In the genomic region with DNA sequence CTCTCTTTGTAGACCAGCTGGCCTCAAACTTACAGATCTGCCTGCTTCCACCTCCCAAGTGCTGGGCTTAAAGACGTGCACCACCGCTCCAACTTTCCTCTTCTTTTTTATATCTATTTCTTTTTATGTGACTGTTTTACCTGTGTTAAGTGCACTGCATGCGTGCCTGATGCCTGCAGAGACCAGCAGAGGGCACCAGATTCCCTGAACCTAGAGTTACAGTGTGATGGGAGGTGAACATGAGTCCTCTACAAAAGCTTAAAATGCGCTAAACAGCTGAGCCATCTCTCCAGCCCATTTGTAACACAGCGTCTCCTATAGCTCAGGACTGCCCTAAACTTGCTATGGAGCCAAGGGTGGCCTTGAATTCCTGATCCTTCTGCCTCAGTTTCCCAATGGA, we compare ENCODE assay signal across 9 mouse cellular contexts. TPM values are rescaled to one million over a fixed set of nuclear protein-coding genes. Genes with fewer than 3 reads are reported as not detected.
DNase-seq lines count a peak whose midpoint lies in the region; ATAC-seq and TF ChIP-seq lines count a peak whose summit lies in the region.
"Had no signal": no experiment of that assay in that cellular context is flagged by ENCODE, and none has a peak within 500 bp of the region (broad histone marks: within the 10 kb centered on the region; RNA-seq: fewer than 3 reads in every experiment).

No protein-coding gene starts in this region.

- no peak overlapping the region for H3K4me2 ChIP-seq in midbrain, embryonic 14.5 days (ENCODE audit: low read length)
- no peak overlapping the region for H3K4me2 ChIP-seq in midbrain, embryonic 15.5 days
- H3K4me2 ChIP-seq: neural tube, embryonic 12.5 days had no signal

- H3K79me2 ChIP-seq in liver, adult 2 months (ENCODE audit: control insufficient read depth, insufficient read depth, low read length) = no peaks in the 10 kb centered on the region

- H3K4me1 ChIP-seq in midbrain, embryonic 14.5 days (ENCODE audit: control insufficient read depth, insufficient read depth, low read length) = no peaks in the 10 kb centered on the region
- no peaks in the 10 kb centered on the region for H3K4me1 ChIP-seq in midbrain, embryonic 15.5 days
- no peaks in the 10 kb centered on the region for H3K4me1 ChIP-seq in liver, adult 2 months (ENCODE audit: control insufficient read depth, insufficient read depth, low read length)
- H3K4me1 ChIP-seq in thymus, adult 2 months (replicated peaks; ENCODE audit: control insufficient read depth, insufficient read depth, low read length) = no peaks in the 10 kb centered on the region
- H3K4me1 ChIP-seq: neural tube, embryonic 12.5 days had no signal

- 0 out of 2 replicates have a peak, but pooled peaks cover 3% of the 10 kb centered on the region for H3K36me3 ChIP-seq in midbrain, embryonic 14.5 days (ENCODE audit: control insufficient read depth, insufficient read depth, low read length)
- no peaks in the 10 kb centered on the region; the same call in 1 of the 2 replicates for H3K36me3 ChIP-seq in midbrain, embryonic 15.5 days (replicated peaks)
- H3K36me3 ChIP-seq in liver, adult 2 months (ENCODE audit: control insufficient read depth, insufficient read depth, low read length) = no peaks in the 10 kb centered on the region
- H3K36me3 ChIP-seq in thymus, adult 2 months (ENCODE audit: control insufficient read depth, insufficient read depth, low read length) = no peaks in the 10 kb centered on the region
- H3K36me3 ChIP-seq: neural tube, embryonic 12.5 days had no signal

- peaks cover 4% of the 10 kb centered on the region; the same call in 1 of the 2 replicates for H3K9me3 ChIP-seq in midbrain, embryonic 14.5 days (ENCODE audit: control insufficient read depth, low read length)
- no peaks in the 10 kb centered on the region for H3K9me3 ChIP-seq in midbrain, embryonic 15.5 days
- H3K9me3 ChIP-seq: neural tube, embryonic 12.5 days had no signal

- TF ChIP-seq CTCF in liver, adult 2 months (IDR thresholded peaks at IDR 0.05; ENCODE audit: low read depth, low read length) = peak; percentile 86
- TF ChIP-seq CTCF in thymus, adult 2 months (IDR thresholded peaks at IDR 0.05; ENCODE audit: borderline replicate concordance, control insufficient read depth, extremely low read depth, insufficient read depth, low read length, poor library complexity) = no peak

- no peak for TF ChIP-seq POLR2A in liver, adult 2 months (IDR thresholded peaks at IDR 0.05; ENCODE audit: extremely low read depth, insufficient read depth, low read length)
- TF ChIP-seq POLR2A in thymus, adult 2 months (IDR thresholded peaks at IDR 0.05; ENCODE audit: control insufficient read depth, extremely low read depth, insufficient read depth, low read length, poor library complexity) = no peak

- 58% methylated on average over 5 of the region's 5 CpGs for WGBS in midbrain, embryonic 14.5 days
- WGBS in midbrain, embryonic 15.5 days = 52% methylated on average over 5 of the region's 5 CpGs
- 63% methylated on average over 5 of the region's 5 CpGs for WGBS in liver, adult 2 months
- WGBS in thymus, adult 2 months = 72% methylated on average over 5 of the region's 5 CpGs

- no peak for ATAC-seq in cerebellum, adult (ENCODE audit: insufficient number of reproducible peaks, low FRiP score, low TSS enrichment)
- ATAC-seq in midbrain, embryonic 14.5 days (ENCODE audit: low FRiP score, low TSS enrichment) = no peak
- no peak for ATAC-seq in midbrain, embryonic 15.5 days (replicated peaks)

- H3K27ac ChIP-seq in midbrain, embryonic 14.5 days (replicated peaks; ENCODE audit: low read depth, low read length) = no peak overlapping the region
- no peak overlapping the region for H3K27ac ChIP-seq in midbrain, embryonic 15.5 days
- H3K27ac ChIP-seq in liver, adult 2 months (replicated peaks; ENCODE audit: insufficient read depth, low read depth, low read length) = no peak overlapping the region
- no peak overlapping the region for H3K27ac ChIP-seq in thymus, adult 2 months (ENCODE audit: control insufficient read depth, insufficient read depth, low read length)
- H3K27ac ChIP-seq: neural tube, embryonic 12.5 days had no signal

- DNase-seq in cerebellum, adult 18-20 months = peak; percentile 29 to 36
- DNase-seq in midbrain, embryonic 14.5 days = peak; percentile 45
- DNase-seq in liver, adult 2 months (ENCODE audit: extremely low read depth, low read depth, low spot score) = peak; percentile 51
- DNase-seq in thymus, adult 2 months = peak; percentile 39
- no peak for DNase-seq in right cerebral cortex, postnatal 10 days (ENCODE audit: low spot score in 2 of 2)
- DNase-seq in ovary, postnatal 10 days (ENCODE audit: low spot score) = no peak

- H3K4me3 ChIP-seq in midbrain, embryonic 14.5 days (replicated peaks; ENCODE audit: low read depth, low read length) = no peak overlapping the region
- H3K4me3 ChIP-seq in midbrain, embryonic 15.5 days = no peak overlapping the region
- no peak overlapping the region for H3K4me3 ChIP-seq in liver, adult 2 months (ENCODE audit: insufficient read depth, low read depth, low read length)
- H3K4me3 ChIP-seq in thymus, adult 2 months (ENCODE audit: control insufficient read depth, insufficient read depth, low read length) = no peak overlapping the region
- H3K4me3 ChIP-seq: neural tube, embryonic 12.5 days had no signal

- peaks cover 17% of the 10 kb centered on the region; the same call in 1 of the 2 replicates for H3K27me3 ChIP-seq in midbrain, embryonic 14.5 days (ENCODE audit: control insufficient read depth, insufficient read depth, low read length)
- peaks cover 13% of the 10 kb centered on the region for H3K27me3 ChIP-seq in midbrain, embryonic 15.5 days (replicated peaks)
- peaks cover 10% of the 10 kb centered on the region; the same call in 1 of the 2 replicates for H3K27me3 ChIP-seq in liver, adult 2 months (ENCODE audit: control insufficient read depth, insufficient read depth, low read length)
- peaks cover 3% of the 10 kb centered on the region; the same call in 1 of the 2 replicates for H3K27me3 ChIP-seq in thymus, adult 2 months (ENCODE audit: control insufficient read depth, insufficient read depth, low read length)

- no peak overlapping the region for H3K9ac ChIP-seq in midbrain, embryonic 14.5 days (replicated peaks; ENCODE audit: low read length)
- no peak overlapping the region for H3K9ac ChIP-seq in midbrain, embryonic 15.5 days
- no peak overlapping the region for H3K9ac ChIP-seq in liver, adult 2 months (ENCODE audit: low read depth, low read length)
- H3K9ac ChIP-seq: neural tube, embryonic 12.5 days had no signal

RNA-seq across cellular contexts. Expression of a gene that starts 9.9 kb away (rescaled TPM):
- polyA plus RNA-seq in midbrain, embryonic 14.5 days (2014; fragmentation: Nextera tagmentation; extraction: Ambion mirVana) = 4.1 and 4.7 TPM in 2 replicates
- polyA plus RNA-seq in midbrain, embryonic 15.5 days (2015; fragmentation: Nextera tagmentation; extraction: Ambion mirVana) = 4.0 and 4.4 TPM in 2 replicates
- under 0.01 TPM in 1 of 2 replicates, not detected in the other for total RNA-seq in liver, adult 2 months (2014; rRNA removed)
- 0.06 TPM in 1 of 2 replicates, not detected in the other for polyA plus RNA-seq in liver, adult 2 months (2012; rRNA removed)
- polyA plus RNA-seq in thymus, adult 2 months (2012; rRNA removed) = 0.13 TPM in 2 replicates

RNA-seq across cellular contexts. Expression of a gene that starts 10.2 kb away (rescaled TPM):
- polyA plus RNA-seq in midbrain, embryonic 14.5 days (2014; fragmentation: Nextera tagmentation; extraction: Ambion mirVana) = 8.9 and 17.3 TPM in 2 replicates
- 17.9 and 19.5 TPM in 2 replicates for polyA plus RNA-seq in midbrain, embryonic 15.5 days (2015; fragmentation: Nextera tagmentation; extraction: Ambion mirVana)
- total RNA-seq in liver, adult 2 months (2014; rRNA removed) = 142 and 148 TPM in 2 replicates
- polyA plus RNA-seq in liver, adult 2 months (2012; rRNA removed) = 268 and 304 TPM in 2 replicates
- polyA plus RNA-seq in thymus, adult 2 months (2012; rRNA removed) = 40.9 and 50.8 TPM in 2 replicates

RNA-seq across cellular contexts. Expression of a gene that starts 36.0 kb away (rescaled TPM):
- 6.6 and 9.8 TPM in 2 replicates for polyA plus RNA-seq in midbrain, embryonic 14.5 days (2014; fragmentation: Nextera tagmentation; extraction: Ambion mirVana)
- 7.9 and 9.9 TPM in 2 replicates for polyA plus RNA-seq in midbrain, embryonic 15.5 days (2015; fragmentation: Nextera tagmentation; extraction: Ambion mirVana)
- 3.5 and 4.6 TPM in 2 replicates for total RNA-seq in liver, adult 2 months (2014; rRNA removed)
- 6.9 and 8.3 TPM in 2 replicates for polyA plus RNA-seq in liver, adult 2 months (2012; rRNA removed)
- polyA plus RNA-seq in thymus, adult 2 months (2012; rRNA removed) = 25.8 and 26.7 TPM in 2 replicates

RNA-seq across cellular contexts. Expression of a gene that starts 49.2 kb away (rescaled TPM):
- 6.0 and 7.5 TPM in 2 replicates for polyA plus RNA-seq in midbrain, embryonic 14.5 days (2014; fragmentation: Nextera tagmentation; extraction: Ambion mirVana)
- 8.3 and 9.2 TPM in 2 replicates for polyA plus RNA-seq in midbrain, embryonic 15.5 days (2015; fragmentation: Nextera tagmentation; extraction: Ambion mirVana)
- total RNA-seq in liver, adult 2 months (2014; rRNA removed) = 7.7 and 9.5 TPM in 2 replicates
- 8.8 and 11.6 TPM in 2 replicates for polyA plus RNA-seq in liver, adult 2 months (2012; rRNA removed)
- polyA plus RNA-seq in thymus, adult 2 months (2012; rRNA removed) = 44.9 and 46.4 TPM in 2 replicates

Comparison
In these comparisons a context has a peak if more than half of its experiments do, and no peak if none do; other contexts are left out.
1. DNase-seq: peak in cerebellum, adult 18-20 months (2 of 2), midbrain, embryonic 14.5 days (single experiment), liver, adult 2 months (single experiment) and thymus, adult 2 months (single experiment); none in right cerebral cortex, postnatal 10 days (0 of 2) and ovary, postnatal 10 days (single experiment).